Mouse (Mus musculus): ENCODE measurements around the gene Rdh1. TPM values are rescaled to one million over a fixed set of nuclear protein-coding genes. Genes with fewer than 3 reads are reported as not detected.
A peak's percentile ranks its signal among the peaks of the same experiment; 100 is the strongest.
"Not testable (repeated sequence)": the region's sequence is repeated elsewhere in the genome, so short reads cannot be mapped to it uniquely, and the experiment has no call there.

Rdh1 gene
- polyA plus RNA-seq, 1 experiment from 2014 or later = 0.07 TPM

DNA sequence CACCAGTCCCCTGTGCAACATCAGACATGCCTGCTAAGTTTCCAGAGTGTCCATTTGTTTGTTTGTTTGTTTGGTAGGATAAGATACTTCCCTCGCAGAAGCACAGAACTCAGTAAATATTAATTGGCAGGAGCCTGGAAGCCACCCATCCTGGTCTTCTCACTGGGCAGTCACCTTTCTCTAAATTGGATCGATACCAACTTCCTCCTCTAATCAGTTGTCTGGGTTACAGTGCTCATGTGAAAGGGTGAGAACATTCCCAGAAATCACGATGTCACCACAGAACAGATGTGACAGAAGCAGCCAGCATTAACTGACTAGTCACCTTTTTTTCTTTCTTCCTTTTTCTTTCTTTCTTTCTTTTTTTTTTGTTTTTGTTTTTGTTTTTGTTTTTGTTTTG lies 4.3 kb upstream of the Rdh1 start:
- no peaks in the 10 kb centered on the region for H3K27me3 ChIP-seq (replicated peaks; ENCODE audit: insufficient read depth, low read length)
- H3K4me3 ChIP-seq (ENCODE audit: low read depth, low read length) = no peak overlapping the region
- H3K27ac ChIP-seq (ENCODE audit: low read length) = no peak overlapping the region
- H3K9me3 ChIP-seq (ENCODE audit: low read length) = no peaks in the 10 kb centered on the region
- 0 out of 2 replicates have a peak, but pooled peaks cover 4% of the 10 kb centered on the region for H3K4me1 ChIP-seq (ENCODE audit: insufficient read depth, low read depth, low read length)
- no peak overlapping the region for H3K9ac ChIP-seq (replicated peaks; ENCODE audit: low read depth)
- DNase-seq (ENCODE audit: low spot score) = peak; percentile 4
- 36% methylated on average over 3 of the region's 3 CpGs for WGBS
- no peak for TF ChIP-seq CTCF (IDR thresholded peaks at IDR 0.05)
- TF ChIP-seq EP300 (IDR thresholded peaks at IDR 0.05) = no peak
- no peak overlapping the region for H3K4me2 ChIP-seq (replicated peaks; ENCODE audit: low read depth, low read length)
- no peak for ATAC-seq
- H3K36me3 ChIP-seq (ENCODE audit: insufficient read depth, low read length) = no peaks in the 10 kb centered on the region

- H3K9ac ChIP-seq (replicated peaks; ENCODE audit: low read depth) = 0 out of 2 replicates have a peak overlapping the region, but pooled peaks have one; percentile 8
These were observed 3.6 kb upstream of the Rdh1 start for GRCm38 (mm10) chr10:127755770-127756468.

GRCm38 (mm10) chr10:127762926-127763325 lies 3.4 kb downstream of the Rdh1 start:
- not testable (repeated sequence) for H3K4me2 ChIP-seq (replicated peaks; ENCODE audit: low read depth, low read length); H3K27me3 ChIP-seq (replicated peaks; ENCODE audit: insufficient read depth, low read length); H3K27ac ChIP-seq (ENCODE audit: low read length); H3K4me1 ChIP-seq (ENCODE audit: insufficient read depth, low read depth, low read length); H3K9ac ChIP-seq (replicated peaks; ENCODE audit: low read depth); H3K36me3 ChIP-seq (ENCODE audit: insufficient read depth, low read length); H3K4me3 ChIP-seq (ENCODE audit: low read depth, low read length); DNase-seq (ENCODE audit: low spot score); ATAC-seq; H3K9me3 ChIP-seq (ENCODE audit: low read length)
- WGBS = 89% methylated on average over 10 of the region's 10 CpGs

More at GRCm38 (mm10) chr10:127755770-127756468, 3.6 kb upstream of the Rdh1 start:
- peak overlapping the region; percentile 52 for H3K4me2 ChIP-seq (replicated peaks; ENCODE audit: low read depth, low read length)
- H3K36me3 ChIP-seq (ENCODE audit: insufficient read depth, low read length) = no peaks in the 10 kb centered on the region
- ATAC-seq (peak; percentile 55), DNase-seq (ENCODE audit: low spot score) (peak; percentile 62)
- 0 out of 2 replicates have a peak overlapping the region, but pooled peaks have one; percentile 20 for H3K27ac ChIP-seq (ENCODE audit: low read length)
- H3K4me3 ChIP-seq (ENCODE audit: low read depth, low read length) = peak overlapping the region; percentile 14
- 0 out of 2 replicates have a peak, but pooled peaks cover 4% of the 10 kb centered on the region for H3K4me1 ChIP-seq (ENCODE audit: insufficient read depth, low read depth, low read length)
- WGBS = 15% methylated on average over 15 of the region's 18 CpGs
- TF ChIP-seq CTCF (IDR thresholded peaks at IDR 0.05) = no peak
- TF ChIP-seq EP300 (IDR thresholded peaks at IDR 0.05) = peak; percentile 65; the same call in 1 of the 2 replicates
- no peaks in the 10 kb centered on the region for H3K27me3 ChIP-seq (replicated peaks; ENCODE audit: insufficient read depth, low read length)
- no peaks in the 10 kb centered on the region for H3K9me3 ChIP-seq (ENCODE audit: low read length)

- Histone ChIP-seq H3K9ac (replicated peaks; ENCODE audit: low read depth) (no peak overlapping the region), H3K36me3 (ENCODE audit: insufficient read depth, low read length) (no peaks in the 10 kb centered on the region), H3K4me3 (ENCODE audit: low read depth, low read length) (no peak overlapping the region), H3K27me3 (replicated peaks; ENCODE audit: insufficient read depth, low read length) (no peaks in the 10 kb centered on the region), H3K4me2 (replicated peaks; ENCODE audit: low read depth, low read length) (no peak overlapping the region), H3K9me3 (ENCODE audit: low read length) (no peaks in the 10 kb centered on the region), H3K4me1 (ENCODE audit: insufficient read depth, low read depth, low read length) (no peaks in the 10 kb centered on the region), H3K27ac (ENCODE audit: low read length) (no peak overlapping the region)
- DNase-seq (ENCODE audit: low spot score) = no peak
- TF ChIP-seq CTCF (IDR thresholded peaks at IDR 0.05) (no peak), EP300 (IDR thresholded peaks at IDR 0.05) (no peak)
- 52% methylated on average over 12 of the region's 12 CpGs for WGBS
- no peak for ATAC-seq
These were observed 4.6 kb downstream of the Rdh1 start for GRCm38 (mm10) chr10:127763914-127764680.

DNA sequence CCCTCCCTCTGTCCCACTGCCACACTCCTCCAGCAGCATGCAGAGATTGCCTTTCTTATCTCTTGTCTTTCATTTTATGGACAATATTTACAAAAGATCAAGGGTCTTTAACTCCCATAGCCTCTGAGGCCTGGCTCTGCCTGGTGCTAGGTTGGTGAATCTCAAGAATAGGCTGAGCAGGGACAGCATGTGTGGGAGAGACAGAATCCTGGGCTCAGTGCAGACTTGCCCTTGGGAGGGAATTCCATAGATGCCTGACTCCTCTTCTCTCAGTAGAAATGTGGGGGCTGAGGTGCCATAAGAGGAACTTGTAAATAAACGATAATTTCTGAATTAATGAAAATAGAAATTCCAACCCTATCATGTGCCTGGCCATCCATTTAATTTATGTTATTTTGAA lies 7.0 kb downstream of the Rdh1 start:
- DNase-seq (ENCODE audit: low spot score) = no peak
- WGBS = 59% methylated on average over 1 of the region's 1 CpGs
- H3K27ac ChIP-seq (ENCODE audit: low read length) = no peak overlapping the region

DNA sequence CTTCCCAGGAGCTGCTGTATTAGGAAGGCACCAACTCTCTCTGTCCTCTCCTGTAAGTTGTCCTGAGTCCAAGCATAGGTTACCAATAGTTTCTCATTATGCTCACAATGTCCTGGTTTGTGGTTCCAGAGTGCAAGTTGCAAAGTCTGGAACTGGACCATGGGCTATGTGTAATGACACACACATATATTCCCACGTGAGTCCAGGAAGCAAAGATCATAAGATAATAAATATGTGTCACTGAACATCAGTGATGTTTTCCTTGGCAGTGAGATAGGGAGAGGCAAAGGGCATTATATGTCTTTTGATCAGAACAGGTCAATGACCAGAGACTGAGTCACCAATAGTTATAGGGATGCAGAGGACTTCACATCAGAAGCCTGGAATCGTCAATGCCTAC lies 16.5 kb downstream of the Rdh1 start, which contains the start of gene Rdh9:
Gene Rdh9, plus strand, starts transcription at position 376 of the 400 bp plus-strand sequence.
- H3K27ac ChIP-seq (ENCODE audit: low read length) = no peak within 1 kb of the TSS
- no peak for DNase-seq (ENCODE audit: low spot score)
- H3K36me3 ChIP-seq (ENCODE audit: insufficient read depth, low read length) = no peaks in the 10 kb centered on the region
- H3K4me1 ChIP-seq (ENCODE audit: insufficient read depth, low read depth, low read length) = no peaks in the 10 kb centered on the region
- no peak within 1 kb of the TSS for H3K4me2 ChIP-seq (replicated peaks; ENCODE audit: low read depth, low read length)
- no peaks in the 10 kb centered on the region for H3K27me3 ChIP-seq (replicated peaks; ENCODE audit: insufficient read depth, low read length)
- ATAC-seq = no peak
- no peak for TF ChIP-seq CTCF (IDR thresholded peaks at IDR 0.05)
- no peak for TF ChIP-seq EP300 (IDR thresholded peaks at IDR 0.05)
- H3K4me3 ChIP-seq (ENCODE audit: low read depth, low read length) = no peak within 1 kb of the TSS
- H3K9me3 ChIP-seq (ENCODE audit: low read length) = no peaks in the 10 kb centered on the region
- no peak within 1 kb of the TSS for H3K9ac ChIP-seq (replicated peaks; ENCODE audit: low read depth)
- WGBS = 61% methylated on average over 2 of the region's 2 CpGs

More for the DNA sequence above, 7.0 kb downstream of the Rdh1 start:
- no peak overlapping the region for H3K4me3 ChIP-seq (ENCODE audit: low read depth, low read length)
- no peaks in the 10 kb centered on the region for H3K36me3 ChIP-seq (ENCODE audit: insufficient read depth, low read length)
- H3K4me1 ChIP-seq (ENCODE audit: insufficient read depth, low read depth, low read length) = no peaks in the 10 kb centered on the region
- no peak for ATAC-seq
- H3K4me2 ChIP-seq (replicated peaks; ENCODE audit: low read depth, low read length) = no peak overlapping the region
- no peak overlapping the region for H3K9ac ChIP-seq (replicated peaks; ENCODE audit: low read depth)
- TF ChIP-seq EP300 (IDR thresholded peaks at IDR 0.05) = no peak
- no peak for TF ChIP-seq CTCF (IDR thresholded peaks at IDR 0.05)
- H3K27me3 ChIP-seq (replicated peaks; ENCODE audit: insufficient read depth, low read length) = no peaks in the 10 kb centered on the region
- H3K9me3 ChIP-seq (ENCODE audit: low read length) = no peaks in the 10 kb centered on the region

- H3K36me3 ChIP-seq (ENCODE audit: insufficient read depth, low read length); DNase-seq (ENCODE audit: low spot score); H3K4me3 ChIP-seq (ENCODE audit: low read depth, low read length); H3K27me3 ChIP-seq (replicated peaks; ENCODE audit: insufficient read depth, low read length); H3K27ac ChIP-seq (ENCODE audit: low read length); H3K4me2 ChIP-seq (replicated peaks; ENCODE audit: low read depth, low read length); H3K4me1 ChIP-seq (ENCODE audit: insufficient read depth, low read depth, low read length); H3K9me3 ChIP-seq (ENCODE audit: low read length); H3K9ac ChIP-seq (replicated peaks; ENCODE audit: low read depth); ATAC-seq: not testable (repeated sequence)
- WGBS = 95% methylated on average over 17 of the region's 17 CpGs
These were observed 22.8 kb downstream of the Rdh1 start for GRCm38 (mm10) chr10:127782321-127782720.

GRCm38 (mm10) chr10:127785411-127785810 lies 25.9 kb downstream of the Rdh1 start:
- 82% methylated on average over 1 of the region's 1 CpGs for WGBS

More at GRCm38 (mm10) chr10:127785411-127785810, 25.9 kb downstream of the Rdh1 start:
- not testable (repeated sequence) for H3K9me3 ChIP-seq (ENCODE audit: low read length); H3K4me2 ChIP-seq (replicated peaks; ENCODE audit: low read depth, low read length); DNase-seq (ENCODE audit: low spot score); H3K27ac ChIP-seq (ENCODE audit: low read length); H3K9ac ChIP-seq (replicated peaks; ENCODE audit: low read depth); H3K36me3 ChIP-seq (ENCODE audit: insufficient read depth, low read length); H3K4me1 ChIP-seq (ENCODE audit: insufficient read depth, low read depth, low read length); ATAC-seq; H3K27me3 ChIP-seq (replicated peaks; ENCODE audit: insufficient read depth, low read length); H3K4me3 ChIP-seq (ENCODE audit: low read depth, low read length)

Data from lung, postnatal 0 days (tissue).